Mouse (Mus musculus) embryonic facial prominence, embryonic 14.5 days (tissue): Measurements from ENCODE around the gene Arid5b. TPM values are rescaled to one million over a fixed set of nuclear protein-coding genes. Genes with fewer than 3 reads are reported as not detected.

Experiments
- ATAC-seq: fragments of 200-750 bp; cut with Nextera tagmentation; 2 replicates; pipeline ENCODE4 v1.8.0; 2017; ENCODE audit warnings: low read depth, moderate number of reproducible peaks, moderate TSS enrichment
- DNase-seq: peaks from one replicate; pipeline ENCODE4 v3.0.0-alpha.2; 2015; ENCODE audit warnings: low spot score
- H3K27ac ChIP-seq: fragments of 300-500 bp; sonication (generic); replicated peaks from 2 replicates; pipeline ENCODE4 v1.5.1; 2014; ENCODE audit warnings: low read depth, mild to moderate bottlenecking, low read length, moderate library complexity
- H3K27me3 ChIP-seq: fragments of 300-500 bp; sonication (generic); replicated peaks from 2 replicates; pipeline ENCODE4 v1.6.1; 2014; ENCODE audit warnings: low read length; ENCODE audit not compliant: control insufficient read depth, insufficient read depth
- H3K36me3 ChIP-seq: fragments of 300-500 bp; sonication (generic); 2 replicates; pipeline ENCODE4 v1.6.1; 2014; ENCODE audit warnings: low read length, mixed read lengths; ENCODE audit not compliant: control insufficient read depth, insufficient read depth
- H3K4me1 ChIP-seq: fragments of 300-500 bp; sonication (generic); 2 replicates; pipeline ENCODE4 v1.6.1; 2014; ENCODE audit warnings: antibody characterized with exemption, low read length; ENCODE audit not compliant: control insufficient read depth, insufficient read depth
- H3K4me2 ChIP-seq: fragments of 300-500 bp; sonication (generic); 2 replicates; pipeline ENCODE4 v1.6.1; 2014; ENCODE audit warnings: low read depth, mild to moderate bottlenecking, low read length, moderate library complexity, mixed read lengths
- H3K4me3 ChIP-seq: fragments of 300-500 bp; sonication (generic); 2 replicates; pipeline ENCODE4 v1.5.1; 2014; ENCODE audit warnings: low read depth, mild to moderate bottlenecking, low read length
- H3K9ac ChIP-seq: fragments of 300-500 bp; sonication (generic); 2 replicates; pipeline ENCODE4 v1.6.1; 2014; ENCODE audit warnings: low read depth, mild to moderate bottlenecking, low read length, moderate library complexity, mixed read lengths
- H3K9me3 ChIP-seq: fragments of 300-500 bp; sonication (generic); 2 replicates; pipeline ENCODE4 v1.6.1; 2016; ENCODE audit warnings: low read length; ENCODE audit not compliant: control insufficient read depth
- WGBS: fragments of 180-500 bp; shearing (Covaris S2); extraction: QIAGEN DNeasy Blood & Tissue Kit; methylation state at CpG from one replicate; pipeline ENCODE4 v1.1.7; 2014; 5-methylcytosine and 5-hydroxymethylcytosine counted together
- polyA plus RNA-seq: library from polyadenylated mRNA; unstranded; fragments of >200 nt; fragmentation: Nextera tagmentation; extraction: Ambion mirVana; gene quantifications from 2 replicates; pipeline ENCODE4 v1.2.1, GENCODE M21; 2014

The Arid5b gene
- polyA plus RNA-seq, 1 experiment from 2014 or later = 34.4 TPM

- Histone ChIP-seq H3K27me3 (no peaks in the 10 kb centered on the region), H3K9ac (no peak overlapping the region), H3K4me2 (no peak overlapping the region), H3K4me3 (no peak overlapping the region), H3K36me3 (no peaks in the 10 kb centered on the region), H3K27ac (no peak overlapping the region), H3K9me3 (no peaks in the 10 kb centered on the region), H3K4me1 (no peaks in the 10 kb centered on the region)
- 87% methylated on average over 7 of the region's 7 CpGs for WGBS
- no peak for DNase-seq
- ATAC-seq = no peak
Observed at GRCm38 (mm10) chr10:68301013-68301412, 22.5 kb upstream of the Arid5b start.

- Histone ChIP-seq H3K27me3 (no peaks in the 10 kb centered on the region), H3K36me3 (no peaks in the 10 kb centered on the region), H3K4me3 (no peak overlapping the region), H3K4me2 (no peak overlapping the region), H3K9me3 (peaks cover 12% of the 10 kb centered on the region; the same call in 1 of the 2 replicates), H3K4me1 (no peaks in the 10 kb centered on the region), H3K27ac (no peak overlapping the region), H3K9ac (no peak overlapping the region)
- WGBS = 74% methylated on average over 4 of the region's 4 CpGs
- no peak for DNase-seq
- no peak for ATAC-seq
Observed at GRCm38 (mm10) chr10:68289465-68289864, 10.9 kb upstream of the Arid5b start.

GRCm38 (mm10) chr10:68282466-68283391 is 4.2 kb upstream of the Arid5b start:
- ATAC-seq = peak; percentile 85
- Histone ChIP-seq H3K4me1 (peaks cover 23% of the 10 kb centered on the region), H3K9me3 (no peaks in the 10 kb centered on the region), H3K9ac (peak overlapping the region; percentile 62), H3K4me3 (peak overlapping the region; percentile 38), H3K36me3 (no peaks in the 10 kb centered on the region), H3K27me3 (no peaks in the 10 kb centered on the region), H3K27ac (peak overlapping the region; percentile 57), H3K4me2 (peak overlapping the region; percentile 82)
- WGBS = 1% methylated on average over 27 of the region's 27 CpGs
- peak; percentile 86 for DNase-seq

GRCm38 (mm10) chr10:68281775-68282106 is 3.2 kb upstream of the Arid5b start:
- no peak overlapping the region for H3K4me3 ChIP-seq
- no peak overlapping the region for H3K4me2 ChIP-seq
- H3K4me1 ChIP-seq = peaks cover 23% of the 10 kb centered on the region
- H3K9ac ChIP-seq = no peak overlapping the region
- WGBS = 33% methylated on average over 3 of the region's 3 CpGs
- no peaks in the 10 kb centered on the region for H3K36me3 ChIP-seq
- H3K27ac ChIP-seq = no peak overlapping the region
- no peaks in the 10 kb centered on the region for H3K27me3 ChIP-seq
- no peak for DNase-seq
- ATAC-seq = no peak
- no peaks in the 10 kb centered on the region for H3K9me3 ChIP-seq

GRCm38 (mm10) chr10:68281076-68281774 is 2.7 kb upstream of the Arid5b start:
- Histone ChIP-seq H3K9ac (no peak overlapping the region), H3K36me3 (no peaks in the 10 kb centered on the region), H3K4me1 (peaks cover 23% of the 10 kb centered on the region), H3K4me2 (peak overlapping the region; percentile 87), H3K9me3 (no peaks in the 10 kb centered on the region), H3K4me3 (no peak overlapping the region), H3K27ac (peak overlapping the region; percentile 46; the same call in 1 of the 2 replicates), H3K27me3 (no peaks in the 10 kb centered on the region)
- 37% methylated on average over 6 of the region's 6 CpGs for WGBS
- DNase-seq (peak; percentile 19), ATAC-seq (no peak)

- Histone ChIP-seq H3K9ac (peak overlapping the region; percentile 58), H3K4me2 (peak overlapping the region; percentile 87), H3K27ac (peak overlapping the region; percentile 93), H3K4me3 (peak overlapping the region; percentile 71), H3K9me3 (no peaks in the 10 kb centered on the region), H3K27me3 (no peaks in the 10 kb centered on the region), H3K36me3 (no peaks in the 10 kb centered on the region), H3K4me1 (peaks cover 29% of the 10 kb centered on the region)
- under 1% methylated on average over 41 of the region's 41 CpGs for WGBS
- ATAC-seq (0 out of 2 replicates have a peak, but pooled peaks have one; percentile 3), DNase-seq (peak; percentile 90)
Observed at GRCm38 (mm10) chr10:68279516-68280501, 1.3 kb upstream of the Arid5b start.

GRCm38 (mm10) chr10:68277671-68278151 is 829 bp downstream of the Arid5b start:
- ATAC-seq (no peak), DNase-seq (peak; percentile 89)
- peak overlapping the region; percentile 93 for H3K27ac ChIP-seq
- peak overlapping the region; percentile 80 for H3K9ac ChIP-seq
- H3K4me1 ChIP-seq = peaks cover 23% of the 10 kb centered on the region
- WGBS = under 1% methylated on average over 15 of the region's 15 CpGs
- H3K4me2 ChIP-seq = peak overlapping the region; percentile 87
- H3K4me3 ChIP-seq = peak overlapping the region; percentile 71
- H3K36me3 ChIP-seq = peaks cover 17% of the 10 kb centered on the region
- no peaks in the 10 kb centered on the region for H3K9me3 ChIP-seq
- no peaks in the 10 kb centered on the region for H3K27me3 ChIP-seq

GRCm38 (mm10) chr10:68276976-68277441 is 1.5 kb downstream of the Arid5b start:
- peaks cover 16% of the 10 kb centered on the region for H3K4me1 ChIP-seq

More at GRCm38 (mm10) chr10:68276976-68277441, 1.5 kb downstream of the Arid5b start:
- H3K9ac ChIP-seq = peak overlapping the region; percentile 80
- DNase-seq = peak; percentile 87
- H3K4me3 ChIP-seq = peak overlapping the region; percentile 71
- peak; percentile 38 for ATAC-seq
- peak overlapping the region; percentile 93 for H3K27ac ChIP-seq
- WGBS = under 1% methylated on average over 24 of the region's 34 CpGs
- H3K27me3 ChIP-seq = no peaks in the 10 kb centered on the region
- no peaks in the 10 kb centered on the region for H3K9me3 ChIP-seq
- peak overlapping the region; percentile 87 for H3K4me2 ChIP-seq
- H3K36me3 ChIP-seq = peaks cover 22% of the 10 kb centered on the region
